Mouse (Mus musculus) thymus, adult 2 months (tissue): Measurements from ENCODE around the gene Traf4. TPM values are rescaled to one million over a fixed set of nuclear protein-coding genes. Genes with fewer than 3 reads are reported as not detected.

ENCODE experiments used
- DNase-seq: peaks from one replicate; pipeline ENCODE4 v3.0.0; 2021
- H3K27ac ChIP-seq: fragments of 200-500 bp; 2 replicates; pipeline ENCODE4 v1.5.1; 2012; ENCODE audit warnings: low read length, control low read depth; ENCODE audit not compliant: control insufficient read depth, insufficient read depth
- H3K27me3 ChIP-seq: fragments of 200-500 bp; 2 replicates; pipeline ENCODE4 v1.6.1; 2012; ENCODE audit warnings: mild to moderate bottlenecking, low read length, moderate library complexity, mixed read lengths; ENCODE audit not compliant: control insufficient read depth, insufficient read depth
- H3K36me3 ChIP-seq: fragments of 200-500 bp; 2 replicates; pipeline ENCODE4 v1.6.1; 2012; ENCODE audit warnings: mild to moderate bottlenecking, low read length, moderate library complexity; ENCODE audit not compliant: control insufficient read depth, insufficient read depth
- H3K4me1 ChIP-seq: fragments of 200-500 bp; replicated peaks from 2 replicates; pipeline ENCODE4 v1.6.1; 2012; ENCODE audit warnings: low read length; ENCODE audit not compliant: control insufficient read depth, insufficient read depth
- H3K4me3 ChIP-seq: fragments of 200-500 bp; 2 replicates; pipeline ENCODE4 v1.5.1; 2012; ENCODE audit warnings: mild to moderate bottlenecking, low read length, control low read depth, moderate library complexity; ENCODE audit not compliant: control insufficient read depth, insufficient read depth
- CTCF ChIP-seq: fragments of 200-500 bp; IDR thresholded peaks from 2 replicates; pipeline ENCODE4 v1.5.1; 2012; ENCODE audit warnings: mild to moderate bottlenecking, control low read depth, low read length, moderate library complexity, borderline replicate concordance; ENCODE audit not compliant: control insufficient read depth, poor library complexity, insufficient read depth; ENCODE audit errors: extremely low read depth
- POLR2A ChIP-seq: fragments of 200-500 bp; IDR thresholded peaks from 2 replicates; pipeline ENCODE4 v1.6.1; 2012; ENCODE audit warnings: mild to moderate bottlenecking, low read length, control low read depth, moderate library complexity; ENCODE audit not compliant: control insufficient read depth, poor library complexity, insufficient read depth; ENCODE audit errors: extremely low read depth
- WGBS: fragments of 180-500 bp; shearing (Covaris S2); methylation state at CpG from one replicate; pipeline ENCODE4 v1.1.7; 2018; 5-methylcytosine and 5-hydroxymethylcytosine counted together
- polyA plus RNA-seq: library from polyadenylated mRNA; depleted of rRNA; stranded (reverse); fragments of >200 nt; gene quantifications from 2 replicates; pipeline ENCODE4 v1.2.3, GENCODE M21; 2012; rRNA removed

The Traf4 gene
- polyA plus RNA-seq, 1 experiment: 275 TPM

GRCm38 (mm10) chr11:78118467-78118866, 46.9 kb downstream of the Traf4 start:
- Histone ChIP-seq H3K27ac (no peak overlapping the region), H3K27me3 (no peaks in the 10 kb centered on the region), H3K36me3 (no peaks in the 10 kb centered on the region), H3K4me1 (peaks cover 9% of the 10 kb centered on the region), H3K4me3 (no peak overlapping the region)
- no peak for DNase-seq
- TF ChIP-seq POLR2A (no peak), CTCF (no peak)

- no peak for TF ChIP-seq CTCF
- TF ChIP-seq POLR2A: no peak
- Histone ChIP-seq H3K27me3 (no peaks in the 10 kb centered on the region), H3K4me3 (no peak overlapping the region; the same call in 1 of the 2 replicates), H3K36me3 (no peaks in the 10 kb centered on the region), H3K4me1 (peaks cover 9% of the 10 kb centered on the region), H3K27ac (no peak overlapping the region)
- DNase-seq: no peak
- WGBS: 17% methylated on average over 5 of the region's 5 CpGs
Measured at GRCm38 (mm10) chr11:78116146-78116410, 49.3 kb downstream of the Traf4 start.

DNA sequence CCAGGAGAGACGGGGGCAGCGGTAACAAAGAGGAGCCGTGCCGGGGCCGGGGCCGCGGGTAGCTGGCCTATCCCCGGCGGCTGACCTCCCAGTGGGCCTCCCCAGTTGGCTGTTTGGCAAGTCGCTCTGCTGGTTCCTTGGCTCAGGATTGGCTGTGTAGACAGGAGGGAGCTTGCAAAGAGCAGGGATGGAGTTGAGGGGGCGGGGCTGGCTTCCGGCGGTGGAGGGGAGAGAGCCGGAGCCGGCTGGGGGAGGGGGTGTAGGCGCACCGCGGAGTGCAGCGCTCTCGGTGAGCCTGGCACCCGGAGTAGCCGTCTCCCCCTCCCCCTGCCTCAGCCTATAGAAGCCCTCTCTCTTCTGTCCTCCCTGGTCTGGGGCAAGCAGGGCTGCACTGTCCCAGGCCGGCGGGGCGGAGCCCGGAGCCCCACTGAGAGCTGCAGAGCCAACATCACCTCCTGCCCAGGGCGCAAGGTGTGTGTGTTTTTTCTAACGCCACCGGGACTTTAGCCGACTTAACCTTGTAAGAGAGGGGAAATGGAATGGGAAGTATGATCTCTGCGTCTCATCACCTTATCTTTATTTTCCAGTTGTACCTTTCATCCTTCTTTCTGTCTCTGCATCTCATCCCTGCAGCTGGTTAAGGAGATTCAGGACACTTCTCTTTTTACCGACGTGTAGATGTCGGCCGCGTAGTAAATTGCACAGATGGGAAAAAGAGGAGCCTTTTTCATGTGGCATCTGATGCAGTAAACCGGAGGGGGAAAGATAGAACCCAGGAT, 49.8 kb downstream of the Traf4 start:
- H3K4me3 ChIP-seq: peak overlapping the region; percentile 88
- under 1% methylated on average over 36 of the region's 37 CpGs for WGBS
- no peaks in the 10 kb centered on the region for H3K36me3 ChIP-seq
- peak; percentile 87 for DNase-seq
- no peak overlapping the region for H3K27ac ChIP-seq
- peaks cover 9% of the 10 kb centered on the region for H3K4me1 ChIP-seq
- H3K27me3 ChIP-seq: no peaks in the 10 kb centered on the region
- TF ChIP-seq CTCF (no peak), POLR2A (peak; percentile 38; the same call in 1 of the 2 replicates)

GRCm38 (mm10) chr11:78114676-78115366, 50.6 kb downstream of the Traf4 start:
- Histone ChIP-seq H3K36me3 (no peaks in the 10 kb centered on the region), H3K4me1 (peaks cover 9% of the 10 kb centered on the region), H3K4me3 (peak overlapping the region; percentile 88), H3K27ac (no peak overlapping the region), H3K27me3 (no peaks in the 10 kb centered on the region)
- 25% methylated on average over 19 of the region's 19 CpGs for WGBS
- TF ChIP-seq CTCF (no peak), POLR2A (no peak)
- no peak for DNase-seq

- 97% methylated on average over 2 of the region's 2 CpGs for WGBS
- TF ChIP-seq POLR2A: no peak
- TF ChIP-seq CTCF: no peak
- Histone ChIP-seq H3K27ac (no peak overlapping the region), H3K36me3 (no peaks in the 10 kb centered on the region), H3K27me3 (no peaks in the 10 kb centered on the region), H3K4me1 (peaks cover 9% of the 10 kb centered on the region), H3K4me3 (no peak overlapping the region)
- DNase-seq: no peak
Measured at GRCm38 (mm10) chr11:78113616-78114015, 51.8 kb downstream of the Traf4 start.

Other genes with a start within 250 kb of the Traf4 start
- 1.1 TPM in 2 replicates for gene Sez6, start 234.8 kb downstream of the Traf4 start, polyA plus RNA-seq
- gene Phf12, start 182.8 kb downstream of the Traf4 start, polyA plus RNA-seq: 151 and 160 TPM in 2 replicates
- 13.4 and 14.4 TPM in 2 replicates for gene Dhrs13, start 133.3 kb downstream of the Traf4 start, polyA plus RNA-seq
- gene Flot2, start 127.7 kb downstream of the Traf4 start, polyA plus RNA-seq: 124 and 136 TPM in 2 replicates
- gene Eral1, start 85.2 kb downstream of the Traf4 start, polyA plus RNA-seq: 41.7 and 45.7 TPM in 2 replicates
- 17.6 and 18.9 TPM in 2 replicates for gene Fam222b, start 70.9 kb downstream of the Traf4 start, polyA plus RNA-seq
- gene Nek8, start 11.1 kb upstream of the Traf4 start, polyA plus RNA-seq: 27.0 and 27.4 TPM in 2 replicates
- gene Tlcd1, start 11.1 kb upstream of the Traf4 start, polyA plus RNA-seq: 30.0 and 33.1 TPM in 2 replicates
- gene Rpl23a, start 18.0 kb upstream of the Traf4 start, polyA plus RNA-seq: 193 and 312 TPM in 2 replicates
- 15.4 and 18.5 TPM in 2 replicates for gene Rab34, start 22.8 kb upstream of the Traf4 start, polyA plus RNA-seq
- gene Proca1, start 27.8 kb upstream of the Traf4 start, polyA plus RNA-seq: 0.23 and 0.66 TPM in 2 replicates
- 95.9 and 132 TPM in 2 replicates for gene Sdf2, start 80.2 kb upstream of the Traf4 start, polyA plus RNA-seq
- 36.2 and 38.8 TPM in 2 replicates for gene Supt6, start 80.4 kb upstream of the Traf4 start, polyA plus RNA-seq
- 98.5 and 104 TPM in 2 replicates for gene 2610507B11Rik, start 96.2 kb upstream of the Traf4 start, polyA plus RNA-seq
- gene BC030499, start 125.3 kb upstream of the Traf4 start, polyA plus RNA-seq: 0.32 and 0.38 TPM in 2 replicates
- gene Spag5, start 135.9 kb upstream of the Traf4 start, polyA plus RNA-seq: 46.1 and 52.7 TPM in 2 replicates
- gene Aldoc, start 157.4 kb upstream of the Traf4 start, polyA plus RNA-seq: 2.4 and 3.0 TPM in 2 replicates
- gene Pigs, start 162.8 kb upstream of the Traf4 start, polyA plus RNA-seq: 88.3 and 95.0 TPM in 2 replicates
- gene Unc119, start 177.9 kb upstream of the Traf4 start, polyA plus RNA-seq: 31.1 and 42.0 TPM in 2 replicates
- 27.0 and 31.3 TPM in 2 replicates for gene Foxn1, start 221.0 kb upstream of the Traf4 start, polyA plus RNA-seq